Mouse (Mus musculus) cortical plate, adult 2 months (tissue): ENCODE results near the gene Tex48.

Source experiments
- CTCF ChIP-seq: fragments of 200-500 bp; IDR thresholded peaks from 2 replicates; pipeline ENCODE4 v1.5.1; 2011; ENCODE audit warnings: mild to moderate bottlenecking, control low read depth, low read length; ENCODE audit not compliant: insufficient read depth; ENCODE audit errors: extremely low read depth
- POLR2A ChIP-seq: fragments of 200-500 bp; IDR thresholded peaks from 2 replicates; pipeline ENCODE4 v1.6.1; 2011; ENCODE audit warnings: mild to moderate bottlenecking, low read length, control low read depth; ENCODE audit not compliant: insufficient read depth; ENCODE audit errors: extremely low read depth

GRCm38 (mm10) chr4:63567712-63568390 is 54.4 kb downstream of the Tex48 start:
- TF ChIP-seq CTCF (no peak), POLR2A (no peak)
